Mouse (Mus musculus) brown adipose tissue, adult 24 weeks (tissue): ENCODE results near the gene Plagl2. TPM values are rescaled to one million over a fixed set of nuclear protein-coding genes. Genes with fewer than 3 reads are reported as not detected.
"Not testable (repeated sequence)": the region's sequence is repeated elsewhere in the genome, so short reads cannot be mapped to it uniquely, and the experiment has no call there.

ENCODE experiments used
- H3K27ac ChIP-seq: fragments of 200-500 bp; replicated peaks from 2 replicates; pipeline ENCODE4 v1.5.1; 2012; ENCODE audit warnings: low read depth, mild to moderate bottlenecking, low read length
- H3K4me1 ChIP-seq: fragments of 200-500 bp; 2 replicates; pipeline ENCODE4 v1.6.1; 2012; ENCODE audit warnings: low read length, mixed read lengths; ENCODE audit not compliant: control insufficient read depth, insufficient read depth, insufficient read length
- H3K4me3 ChIP-seq: fragments of 200-500 bp; 2 replicates; pipeline ENCODE4 v1.5.1; 2012; ENCODE audit warnings: low read depth, mild to moderate bottlenecking, low read length, moderate library complexity; ENCODE audit not compliant: insufficient read depth
- polyA plus RNA-seq: library from polyadenylated mRNA; stranded (reverse); fragments of >200 nt; gene quantifications from 2 replicates; pipeline ENCODE4 v1.2.4, GENCODE M21; 2012; ENCODE audit not compliant: missing spikeins, insufficient read depth, insufficient read length

Gene Plagl2
- 1.7 and 2.8 TPM in 2 replicates for polyA plus RNA-seq

- H3K27ac ChIP-seq = peak within 1 kb of the TSS; percentile 64
- H3K4me3 ChIP-seq = peak within 1 kb of the TSS; percentile 99
- peaks cover 9% of the 10 kb centered on the region for H3K4me1 ChIP-seq
Measured at GRCm38 (mm10) chr2:153241250-153242014, at the start of gene Plagl2, which contains the start of gene Pofut1. TSS of gene Plagl2 (minus strand) at chr2:153241426. TSS of gene Pofut1 (plus strand) at chr2:153241533.

- Histone ChIP-seq H3K27ac (no peak overlapping the region), H3K4me1 (peaks cover 3% of the 10 kb centered on the region; the same call in 1 of the 2 replicates), H3K4me3 (no peak overlapping the region)
Measured at GRCm38 (mm10) chr2:153287835-153288234, 46.6 kb upstream of the Plagl2 start.

- Histone ChIP-seq H3K4me1 (no peaks in the 10 kb centered on the region), H3K27ac (no peak overlapping the region), H3K4me3 (no peak overlapping the region)
Measured at GRCm38 (mm10) chr2:153286524-153286923, 45.3 kb upstream of the Plagl2 start.

- H3K4me3 ChIP-seq = no peak overlapping the region
- H3K27ac ChIP-seq = no peak overlapping the region
Measured at GRCm38 (mm10) chr2:153283919-153284318, 42.7 kb upstream of the Plagl2 start.

GRCm38 (mm10) chr2:153278357-153278756, 37.1 kb upstream of the Plagl2 start:
- no peak overlapping the region for H3K4me3 ChIP-seq
- H3K4me1 ChIP-seq = no peaks in the 10 kb centered on the region

More at GRCm38 (mm10) chr2:153283919-153284318, 42.7 kb upstream of the Plagl2 start:
- H3K4me1 ChIP-seq = no peaks in the 10 kb centered on the region

GRCm38 (mm10) chr2:153276846-153277245, 35.6 kb upstream of the Plagl2 start:
- H3K4me3 ChIP-seq, H3K4me1 ChIP-seq, H3K27ac ChIP-seq: not testable (repeated sequence)

More at GRCm38 (mm10) chr2:153278357-153278756, 37.1 kb upstream of the Plagl2 start:
- no peak overlapping the region for H3K27ac ChIP-seq

- no peak overlapping the region for H3K4me3 ChIP-seq
- H3K4me1 ChIP-seq = no peaks in the 10 kb centered on the region
- no peak overlapping the region for H3K27ac ChIP-seq
Measured at GRCm38 (mm10) chr2:153276440-153276839, 35.2 kb upstream of the Plagl2 start.

- H3K4me3 ChIP-seq, H3K27ac ChIP-seq, H3K4me1 ChIP-seq: not testable (repeated sequence)
Measured at GRCm38 (mm10) chr2:153275577-153275976, 34.4 kb upstream of the Plagl2 start.

GRCm38 (mm10) chr2:153274919-153275247, 33.7 kb upstream of the Plagl2 start:
- no peaks in the 10 kb centered on the region for H3K4me1 ChIP-seq
- no peak overlapping the region for H3K4me3 ChIP-seq
- H3K27ac ChIP-seq = no peak overlapping the region

GRCm38 (mm10) chr2:153274200-153274918, 33.1 kb upstream of the Plagl2 start:
- H3K4me3 ChIP-seq, H3K4me1 ChIP-seq, H3K27ac ChIP-seq: not testable (repeated sequence)

GRCm38 (mm10) chr2:153270231-153270915, 29.1 kb upstream of the Plagl2 start:
- not testable (repeated sequence) for H3K4me3 ChIP-seq, H3K27ac ChIP-seq, H3K4me1 ChIP-seq

- Histone ChIP-seq H3K27ac (no peak overlapping the region), H3K4me3 (no peak overlapping the region), H3K4me1 (no peaks in the 10 kb centered on the region)
Measured at GRCm38 (mm10) chr2:153267331-153267730, 26.1 kb upstream of the Plagl2 start.

- Histone ChIP-seq H3K27ac (no peak overlapping the region), H3K4me1 (no peaks in the 10 kb centered on the region), H3K4me3 (no peak overlapping the region)
Measured at GRCm38 (mm10) chr2:153263053-153263452, 21.8 kb upstream of the Plagl2 start.

GRCm38 (mm10) chr2:153259864-153260674, 18.8 kb upstream of the Plagl2 start:
- H3K27ac ChIP-seq = no peak overlapping the region
- H3K4me3 ChIP-seq = no peak overlapping the region

More at GRCm38 (mm10) chr2:153259864-153260674, 18.8 kb upstream of the Plagl2 start:
- no peaks in the 10 kb centered on the region for H3K4me1 ChIP-seq
